Mouse (Mus musculus) forebrain, postnatal 0 days (tissue): ENCODE results near the gene Smarcd3. TPM values are rescaled to one million over a fixed set of nuclear protein-coding genes. Genes with fewer than 3 reads are reported as not detected.

Source experiments
- ATAC-seq: fragments of 200-750 bp; cut with Nextera tagmentation; 2 replicates; pipeline ENCODE4 v1.8.0; 2017; ENCODE audit warnings: mild to moderate bottlenecking, moderate library complexity
- DNase-seq: peaks from one replicate; pipeline ENCODE4 v3.0.0-alpha.2; 2015
- H3K27ac ChIP-seq: fragments of 300-500 bp; sonication (generic); 2 replicates; pipeline ENCODE4 v1.5.1; 2014; ENCODE audit warnings: low read depth, mild to moderate bottlenecking, antibody characterized with exemption, low read length, moderate library complexity, mixed read lengths
- H3K27me3 ChIP-seq: fragments of 300-500 bp; sonication (generic); 2 replicates; pipeline ENCODE4 v1.6.1; 2014; ENCODE audit warnings: mild to moderate bottlenecking, low read length, mixed read lengths; ENCODE audit not compliant: insufficient read depth
- H3K36me3 ChIP-seq: fragments of 300-500 bp; sonication (generic); 2 replicates; pipeline ENCODE4 v1.6.1; 2014; ENCODE audit warnings: mild to moderate bottlenecking, moderate library complexity; ENCODE audit not compliant: insufficient read depth
- H3K4me1 ChIP-seq: fragments of 300-500 bp; sonication (generic); 2 replicates; pipeline ENCODE4 v1.6.1; 2014; ENCODE audit warnings: antibody characterized with exemption; ENCODE audit not compliant: insufficient read depth
- H3K4me2 ChIP-seq: fragments of 300-500 bp; sonication (generic); 2 replicates; pipeline ENCODE4 v1.6.1; 2014; ENCODE audit warnings: low read depth, mild to moderate bottlenecking, moderate library complexity
- H3K4me3 ChIP-seq: fragments of 300-500 bp; sonication (generic); 2 replicates; pipeline ENCODE4 v1.5.1; 2014; ENCODE audit warnings: low read depth, low read length, mixed read lengths
- H3K9ac ChIP-seq: fragments of 300-500 bp; sonication (generic); 2 replicates; pipeline ENCODE4 v1.6.1; 2014; ENCODE audit warnings: mild to moderate bottlenecking
- H3K9me3 ChIP-seq: fragments of 300-500 bp; sonication (generic); 2 replicates; pipeline ENCODE4 v1.6.1; 2016; ENCODE audit warnings: low read length
- CTCF ChIP-seq: sonication (generic); IDR thresholded peaks from 2 replicates; pipeline ENCODE4 v1.5.1; 2016; ENCODE audit warnings: antibody characterized with exemption, control low read depth, low read depth
- WGBS: fragments of 180-500 bp; shearing (Covaris S2); extraction: QIAGEN DNeasy Blood & Tissue Kit; methylation state at CpG from one replicate; pipeline ENCODE4 v1.1.7; 2014; 5-methylcytosine and 5-hydroxymethylcytosine counted together
- polyA plus RNA-seq: library from polyadenylated mRNA; unstranded; fragments of >200 nt; fragmentation: Nextera tagmentation; extraction: Ambion mirVana; gene quantifications from 2 replicates; pipeline ENCODE4 v1.2.1, GENCODE M21; 2015
- total RNA-seq: library from RNA; depleted of rRNA; stranded (reverse); fragments of >200 nt; gene quantifications from 2 replicates; pipeline ENCODE4 v1.2.3, GENCODE M21; 2014

The Smarcd3 gene
- total and polyA plus RNA-seq, 2 experiments from 2014 or later: 168 to 272 TPM

DNA sequence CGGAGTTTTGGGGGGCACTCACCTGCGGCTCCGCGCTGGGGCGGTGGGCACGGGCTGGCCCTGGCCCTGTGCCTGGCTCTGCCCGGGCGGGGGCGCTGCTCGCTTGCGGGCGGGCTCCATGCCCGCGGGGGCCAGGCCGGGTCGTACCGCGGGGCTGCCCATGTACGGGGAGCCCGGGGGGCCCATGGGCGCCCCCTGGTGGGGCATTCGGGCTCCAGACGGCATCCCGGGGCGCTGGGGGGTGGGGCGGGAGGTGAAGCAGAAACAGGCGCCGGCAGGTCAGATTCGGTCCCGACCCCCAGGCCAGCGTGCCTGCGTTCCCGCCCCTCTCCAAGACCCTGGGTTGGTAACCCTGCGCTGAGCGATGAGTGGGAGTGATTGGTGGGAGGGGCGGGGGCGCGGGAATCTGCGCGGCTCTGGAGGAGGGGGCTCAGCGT lies 25.6 kb downstream of the Smarcd3 start:
- Histone ChIP-seq H3K4me2 (peak overlapping the region; percentile 91), H3K27me3 (no peaks in the 10 kb centered on the region), H3K4me1 (peaks cover 45% of the 10 kb centered on the region), H3K27ac (peak overlapping the region; percentile 88), H3K9me3 (no peaks in the 10 kb centered on the region), H3K9ac (peak overlapping the region; percentile 83), H3K4me3 (peak overlapping the region; percentile 68), H3K36me3 (peaks cover 16% of the 10 kb centered on the region)
- peak; percentile 61 for TF ChIP-seq CTCF
- 3% methylated on average over 40 of the region's 41 CpGs for WGBS
- ATAC-seq: peak; percentile 42
- DNase-seq: peak; percentile 80

DNA sequence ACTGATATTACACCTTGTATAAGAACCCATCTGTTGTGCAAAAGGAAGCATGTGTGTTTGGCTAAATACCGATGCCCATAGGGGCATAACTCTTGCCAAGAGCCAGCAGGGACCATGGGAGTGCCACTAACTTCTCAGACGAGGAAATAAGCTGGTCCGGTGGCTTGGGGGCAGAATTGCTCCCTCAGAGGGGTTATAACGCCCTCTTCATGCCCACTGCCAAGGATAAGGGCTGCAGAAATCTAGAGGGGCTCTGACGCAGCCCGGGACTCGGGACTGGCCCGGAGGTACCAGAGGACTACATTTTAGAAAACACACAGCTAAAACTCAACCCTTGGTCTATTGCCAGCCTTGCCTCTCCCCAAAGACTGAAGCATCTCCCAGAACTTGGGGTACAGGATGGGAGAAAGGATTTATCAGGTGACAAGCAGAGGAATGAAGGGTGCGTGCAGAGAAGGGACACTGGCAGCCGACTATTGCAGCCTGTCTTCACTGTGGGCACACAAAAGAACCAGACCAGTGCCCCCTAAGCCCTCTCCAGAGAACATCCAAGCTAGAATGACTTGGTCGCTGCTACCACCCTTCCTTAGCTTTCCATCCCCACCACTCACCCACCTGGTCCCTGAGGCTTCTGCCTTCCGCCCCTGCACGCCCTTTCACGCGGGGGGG lies 26.2 kb downstream of the Smarcd3 start:
- peak; percentile 61 for DNase-seq
- peaks cover 40% of the 10 kb centered on the region for H3K4me1 ChIP-seq
- H3K36me3 ChIP-seq: peaks cover 21% of the 10 kb centered on the region
- no peaks in the 10 kb centered on the region for H3K27me3 ChIP-seq
- 11% methylated on average over 15 of the region's 15 CpGs for WGBS
- peak overlapping the region; percentile 68 for H3K4me3 ChIP-seq
- no peak for ATAC-seq
- H3K4me2 ChIP-seq: peak overlapping the region; percentile 91
- no peak for TF ChIP-seq CTCF
- no peaks in the 10 kb centered on the region for H3K9me3 ChIP-seq
- peak overlapping the region; percentile 88 for H3K27ac ChIP-seq
- peak overlapping the region; percentile 83 for H3K9ac ChIP-seq

DNA sequence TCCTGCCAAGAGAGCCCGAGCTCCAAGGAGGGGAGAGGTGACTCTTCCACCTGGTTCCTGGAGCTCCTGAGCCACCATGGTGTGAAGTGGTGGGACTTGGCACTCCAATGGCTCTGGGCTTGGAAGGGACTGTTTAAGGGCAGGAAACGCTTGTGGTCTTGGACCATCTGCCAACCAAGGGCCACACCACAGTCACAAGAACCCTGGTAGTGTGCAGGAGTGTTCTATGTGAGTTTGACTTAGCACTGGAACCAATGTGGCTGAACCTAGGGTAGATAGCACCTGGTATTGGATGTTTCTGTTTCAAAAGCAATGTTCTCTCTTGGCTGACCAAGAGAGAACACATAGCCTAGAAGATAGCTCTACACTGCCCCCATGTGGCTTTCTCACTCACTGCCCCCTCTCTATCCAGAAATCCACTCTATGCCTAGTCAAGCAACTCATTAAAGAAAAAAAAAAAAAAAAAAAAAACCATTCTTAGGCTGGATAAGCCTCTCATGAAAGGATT lies 26.9 kb downstream of the Smarcd3 start:
- Histone ChIP-seq H3K9ac (peak overlapping the region; percentile 46), H3K27ac (peak overlapping the region; percentile 96), H3K27me3 (no peaks in the 10 kb centered on the region), H3K4me1 (peaks cover 38% of the 10 kb centered on the region), H3K4me3 (peak overlapping the region; percentile 22), H3K4me2 (peak overlapping the region; percentile 54), H3K36me3 (peaks cover 28% of the 10 kb centered on the region), H3K9me3 (no peaks in the 10 kb centered on the region)
- TF ChIP-seq CTCF: peak; percentile 76
- 25% methylated on average over 2 of the region's 2 CpGs for WGBS
- DNase-seq: peak; percentile 93
- ATAC-seq: peak; percentile 58

DNA sequence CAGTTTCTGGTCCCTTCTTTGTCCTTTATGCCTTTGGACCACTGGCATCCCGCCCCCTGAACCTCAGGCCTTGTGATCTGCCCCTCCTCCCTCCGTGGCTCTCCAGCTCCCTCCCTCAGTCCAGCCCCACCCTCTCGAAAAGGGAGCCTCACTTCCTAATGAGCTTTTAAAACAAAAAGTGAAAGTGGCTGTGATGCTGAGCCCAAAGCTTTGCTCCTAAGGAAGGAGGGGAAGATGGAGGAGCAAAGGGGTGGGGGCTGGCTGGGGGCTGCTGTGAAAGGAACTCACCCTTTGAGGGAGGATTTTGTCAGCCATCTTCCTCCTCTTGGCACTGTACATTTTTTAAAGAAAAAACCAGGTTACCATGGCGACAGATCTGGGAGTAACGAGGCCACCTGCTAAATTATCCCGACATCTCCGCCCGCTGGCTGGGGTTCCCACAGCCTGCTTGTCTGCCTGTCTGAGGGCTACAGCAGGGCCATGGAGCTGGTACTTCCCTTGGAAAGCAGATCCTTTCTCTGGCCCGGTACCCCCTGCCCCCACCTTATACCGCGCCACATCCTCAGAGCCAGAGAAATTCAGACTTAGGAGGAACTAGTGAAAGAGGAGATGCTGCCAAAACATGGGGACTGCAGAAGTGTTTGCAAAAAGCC lies 27.6 kb downstream of the Smarcd3 start:
- Histone ChIP-seq H3K27ac (peak overlapping the region; percentile 96), H3K4me1 (peaks cover 38% of the 10 kb centered on the region), H3K4me3 (peak overlapping the region; percentile 22), H3K9me3 (no peaks in the 10 kb centered on the region), H3K4me2 (peak overlapping the region; percentile 54), H3K9ac (peak overlapping the region; percentile 46), H3K27me3 (no peaks in the 10 kb centered on the region), H3K36me3 (peaks cover 34% of the 10 kb centered on the region)
- DNase-seq (peak; percentile 90), ATAC-seq (peak; percentile 69)
- WGBS: 1% methylated on average over 11 of the region's 11 CpGs
- no peak for TF ChIP-seq CTCF

DNA sequence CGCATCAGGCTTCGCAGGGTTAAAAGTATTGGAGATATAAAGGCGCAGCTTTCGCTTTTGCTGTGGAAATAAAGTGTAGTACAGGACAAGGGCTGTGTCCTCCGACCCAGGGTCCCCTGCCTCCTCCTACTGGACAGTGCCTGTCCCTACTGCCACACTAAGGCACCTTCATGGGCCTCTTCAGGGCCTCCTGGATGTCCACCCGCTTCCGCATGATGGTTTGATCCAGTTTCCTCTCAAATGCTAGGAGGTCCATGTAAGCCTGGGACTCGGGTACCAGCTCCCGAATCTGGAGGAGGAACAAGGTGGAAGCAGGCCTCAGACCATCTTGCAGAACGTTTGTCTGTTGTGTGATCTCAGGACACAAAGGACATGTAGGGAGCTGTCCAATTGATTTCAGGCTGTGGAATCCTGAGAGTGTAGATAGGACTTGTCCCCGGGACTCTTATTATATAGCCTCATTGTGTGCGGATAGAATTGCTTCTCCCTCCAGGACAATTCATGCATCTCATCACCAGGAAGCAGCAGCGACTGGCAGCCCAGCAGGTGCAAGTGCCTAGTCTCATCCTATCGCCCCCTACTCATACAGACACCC lies 28.3 kb downstream of the Smarcd3 start:
- H3K9ac ChIP-seq: peak overlapping the region; percentile 46
- H3K4me1 ChIP-seq: peaks cover 31% of the 10 kb centered on the region
- TF ChIP-seq CTCF: peak; percentile 31
- ATAC-seq: peak; percentile 0; the same call in 1 of the 2 replicates
- DNase-seq: peak; percentile 58
- H3K36me3 ChIP-seq: peaks cover 42% of the 10 kb centered on the region
- no peaks in the 10 kb centered on the region for H3K9me3 ChIP-seq
- 32% methylated on average over 14 of the region's 14 CpGs for WGBS
- peak overlapping the region; percentile 54 for H3K4me2 ChIP-seq
- H3K4me3 ChIP-seq: peak overlapping the region; percentile 5; the same call in 1 of the 2 replicates
- peak overlapping the region; percentile 96 for H3K27ac ChIP-seq
- H3K27me3 ChIP-seq: no peaks in the 10 kb centered on the region

DNA sequence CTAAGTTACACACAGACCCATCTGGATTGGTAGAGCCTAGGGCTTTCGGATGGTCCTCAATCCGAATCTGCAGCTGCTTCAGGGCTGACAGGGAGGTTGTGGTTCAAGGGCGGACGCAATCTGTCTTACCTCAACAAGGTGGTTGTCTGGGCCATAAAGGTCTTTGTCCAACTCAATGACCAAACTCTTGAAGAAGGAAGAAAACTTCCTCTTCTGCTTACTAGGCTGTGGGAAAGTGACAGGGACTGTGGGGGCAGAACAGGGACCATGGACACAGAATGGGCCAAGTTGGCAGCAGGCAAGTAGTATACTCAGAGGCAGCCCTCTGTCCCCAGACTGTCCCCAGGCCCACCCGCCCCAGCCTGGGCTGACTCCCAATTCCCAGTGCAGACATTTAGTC lies 28.9 kb downstream of the Smarcd3 start:
- no peak overlapping the region for H3K4me3 ChIP-seq
- no peaks in the 10 kb centered on the region for H3K27me3 ChIP-seq
- no peaks in the 10 kb centered on the region for H3K9me3 ChIP-seq
- no peak overlapping the region; the same call in 1 of the 2 replicates for H3K9ac ChIP-seq
- H3K4me1 ChIP-seq: peaks cover 31% of the 10 kb centered on the region
- peak overlapping the region; percentile 96 for H3K27ac ChIP-seq
- peaks cover 45% of the 10 kb centered on the region for H3K36me3 ChIP-seq
- peak overlapping the region; percentile 54; the same call in 1 of the 2 replicates for H3K4me2 ChIP-seq
- 90% methylated on average over 5 of the region's 5 CpGs for WGBS
- no peak for ATAC-seq
- no peak for DNase-seq
- no peak for TF ChIP-seq CTCF

DNA sequence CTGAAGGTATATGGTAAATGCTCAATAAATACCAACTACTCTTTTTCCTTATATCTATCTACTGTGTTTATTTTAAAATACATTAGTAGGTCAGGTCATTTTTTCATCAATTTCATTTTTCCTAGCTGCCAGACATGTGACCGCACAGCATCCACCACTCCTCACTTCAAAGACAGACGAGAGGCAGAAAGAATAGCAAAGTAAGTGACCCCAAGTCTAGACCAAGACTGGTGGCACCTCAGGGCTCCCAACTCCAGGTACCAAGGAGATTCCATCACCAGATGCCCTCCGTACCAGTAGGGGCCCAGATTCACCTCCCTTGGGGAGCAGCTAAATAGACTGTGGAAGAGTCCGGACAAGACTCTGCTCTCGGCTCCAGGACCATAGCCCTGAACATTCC lies 29.9 kb downstream of the Smarcd3 start:
- no peak for TF ChIP-seq CTCF
- DNase-seq: no peak
- peaks cover 53% of the 10 kb centered on the region for H3K36me3 ChIP-seq
- H3K4me2 ChIP-seq: no peak overlapping the region
- H3K9ac ChIP-seq: no peak overlapping the region
- H3K27me3 ChIP-seq: no peaks in the 10 kb centered on the region
- no peak overlapping the region for H3K27ac ChIP-seq
- 91% methylated on average over 5 of the region's 5 CpGs for WGBS
- H3K4me1 ChIP-seq: peaks cover 31% of the 10 kb centered on the region
- no peak overlapping the region for H3K4me3 ChIP-seq
- H3K9me3 ChIP-seq: no peaks in the 10 kb centered on the region
- ATAC-seq: no peak
